Mouse (Mus musculus) testis, adult 2 months (tissue): ENCODE results near the gene Snx33. TPM values are rescaled to one million over a fixed set of nuclear protein-coding genes. Genes with fewer than 3 reads are reported as not detected.
"Not testable (repeated sequence)": the region's sequence is repeated elsewhere in the genome, so short reads cannot be mapped to it uniquely, and the experiment has no call there.

Experiments used
- H3K27ac ChIP-seq: fragments of 200-500 bp; 2 replicates; pipeline ENCODE4 v1.5.1; 2012; ENCODE audit warnings: low read depth, low read length; ENCODE audit not compliant: control insufficient read depth, insufficient read depth
- H3K27me3 ChIP-seq: fragments of 200-500 bp; 2 replicates; pipeline ENCODE4 v1.6.1; 2012; ENCODE audit warnings: mild to moderate bottlenecking, low read length, moderate library complexity; ENCODE audit not compliant: control insufficient read depth, insufficient read depth
- H3K36me3 ChIP-seq: fragments of 200-500 bp; 2 replicates; pipeline ENCODE4 v1.6.1; 2012; ENCODE audit warnings: mild to moderate bottlenecking, low read length; ENCODE audit not compliant: control insufficient read depth, insufficient read depth
- H3K4me1 ChIP-seq: fragments of 200-500 bp; 2 replicates; pipeline ENCODE4 v1.6.1; 2012; ENCODE audit warnings: low read length; ENCODE audit not compliant: control insufficient read depth, insufficient read depth
- H3K4me3 ChIP-seq: fragments of 200-500 bp; 2 replicates; pipeline ENCODE4 v1.5.1; 2012; ENCODE audit warnings: low read depth, mild to moderate bottlenecking, low read length, moderate library complexity, mixed read lengths; ENCODE audit not compliant: control insufficient read depth
- CTCF ChIP-seq: fragments of 200-500 bp; IDR thresholded peaks from 2 replicates; pipeline ENCODE4 v1.5.1; 2012; ENCODE audit warnings: low read depth, mild to moderate bottlenecking, inconsistent platforms, low read length, moderate library complexity; ENCODE audit not compliant: control insufficient read depth, insufficient read depth, insufficient replicate concordance
- POLR2A ChIP-seq: fragments of 200-500 bp; IDR thresholded peaks from 2 replicates; pipeline ENCODE4 v1.6.1; 2012; ENCODE audit warnings: low read depth, mild to moderate bottlenecking, inconsistent platforms, low read length, moderate library complexity; ENCODE audit not compliant: control insufficient read depth
- polyA plus RNA-seq: library from polyadenylated mRNA; depleted of rRNA; stranded (reverse); fragments of >200 nt; gene quantifications from 2 replicates; pipeline ENCODE4 v1.2.3, GENCODE M21; 2012

Snx33 gene
- polyA plus RNA-seq, 1 experiment, result 7.0 TPM

GRCm38 (mm10) chr9:56953562-56953961 lies 25.4 kb upstream of the Snx33 start:
- Histone ChIP-seq H3K4me1 (peaks cover 5% of the 10 kb centered on the region; the same call in 1 of the 2 replicates), H3K27ac (no peak overlapping the region), H3K4me3 (no peak overlapping the region), H3K36me3 (no peaks in the 10 kb centered on the region), H3K27me3 (no peaks in the 10 kb centered on the region)
- TF ChIP-seq POLR2A (no peak), CTCF (no peak)

GRCm38 (mm10) chr9:56950414-56951400 lies 22.5 kb upstream of the Snx33 start, which contains the start of gene Snupn:
Gene Snupn, plus strand, starts transcription at chr9:56950878.
- Histone ChIP-seq H3K27ac (peak within 1 kb of the TSS; percentile 89), H3K36me3 (no peaks in the 10 kb centered on the region), H3K27me3 (no peaks in the 10 kb centered on the region), H3K4me1 (peaks cover 5% of the 10 kb centered on the region; the same call in 1 of the 2 replicates), H3K4me3 (peak within 1 kb of the TSS; percentile 94)
- TF ChIP-seq CTCF, result peak; percentile 27; the same call in 1 of the 2 replicates
- TF ChIP-seq POLR2A, result peak; percentile 99

GRCm38 (mm10) chr9:56949767-56950166 lies 21.6 kb upstream of the Snx33 start:
- Histone ChIP-seq H3K4me1 (peaks cover 5% of the 10 kb centered on the region; the same call in 1 of the 2 replicates), H3K27ac (no peak overlapping the region), H3K4me3 (peak overlapping the region; percentile 54), H3K27me3 (no peaks in the 10 kb centered on the region), H3K36me3 (no peaks in the 10 kb centered on the region)
- TF ChIP-seq CTCF, result no peak
- no peak for TF ChIP-seq POLR2A

GRCm38 (mm10) chr9:56948699-56949098 lies 20.5 kb upstream of the Snx33 start:
- not testable (repeated sequence) for H3K4me1 ChIP-seq, H3K36me3 ChIP-seq

DNA sequence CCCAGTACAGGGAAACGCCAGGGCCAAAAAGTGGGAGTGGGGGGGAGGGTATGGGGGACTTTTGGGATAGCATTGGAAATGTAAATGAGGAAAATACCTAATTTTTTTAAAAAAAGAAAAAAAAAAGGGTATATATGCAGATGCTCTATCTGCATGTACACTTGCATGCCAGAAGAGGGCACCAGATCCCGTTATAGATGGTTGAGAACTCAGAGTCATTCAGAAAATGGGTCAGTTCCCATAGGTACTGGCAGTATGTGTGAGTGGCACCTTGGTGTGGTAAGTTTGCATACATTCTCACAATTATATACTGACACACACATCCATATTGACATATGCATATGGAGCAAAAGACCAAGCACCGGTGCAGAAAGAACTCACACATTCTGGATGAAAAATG lies 19.3 kb upstream of the Snx33 start:
- not testable (repeated sequence) for H3K4me3 ChIP-seq, H3K27ac ChIP-seq, H3K27me3 ChIP-seq, H3K4me1 ChIP-seq, H3K36me3 ChIP-seq

More at GRCm38 (mm10) chr9:56948699-56949098, 20.5 kb upstream of the Snx33 start:
- H3K27ac ChIP-seq, H3K27me3 ChIP-seq, H3K4me3 ChIP-seq: not testable (repeated sequence)

- H3K27me3 ChIP-seq, result no peaks in the 10 kb centered on the region
- TF ChIP-seq POLR2A (no peak), CTCF (no peak)
- H3K4me3 ChIP-seq, result peak overlapping the region; percentile 91; the same call in 1 of the 2 replicates
- H3K36me3 ChIP-seq, result no peaks in the 10 kb centered on the region
- H3K4me1 ChIP-seq, result peaks cover 3% of the 10 kb centered on the region
- H3K27ac ChIP-seq, result peak overlapping the region; percentile 25; the same call in 1 of the 2 replicates
Measured at GRCm38 (mm10) chr9:56938374-56938773, 10.2 kb upstream of the Snx33 start.

- Histone ChIP-seq H3K36me3 (no peaks in the 10 kb centered on the region), H3K27ac (peak within 1 kb of the TSS; percentile 95), H3K4me3 (peak within 1 kb of the TSS; percentile 91), H3K27me3 (no peaks in the 10 kb centered on the region), H3K4me1 (peaks cover 3% of the 10 kb centered on the region)
- TF ChIP-seq CTCF, result no peak
- peak; percentile 37; the same call in 1 of the 2 replicates for TF ChIP-seq POLR2A
Measured at GRCm38 (mm10) chr9:56937223-56938160, 9.3 kb upstream of the Snx33 start, which contains the start of gene Imp3. Gene Imp3, plus strand, starts transcription at chr9:56937475.
